Mouse (Mus musculus) bone marrow macrophage, adult 2 months (primary cell): Measurements from ENCODE around the gene Selp.

ENCODE experiments used
- CTCF ChIP-seq: IDR thresholded peaks from 2 replicates; pipeline ENCODE4 v1.5.1; 2012; ENCODE audit warnings: low read depth, mild to moderate bottlenecking, low read length, moderate library complexity
- POLR2A ChIP-seq: IDR thresholded peaks from 2 replicates; pipeline ENCODE4 v1.6.1; 2012; ENCODE audit warnings: mild to moderate bottlenecking, low read depth, low read length, borderline replicate concordance

- no peak for TF ChIP-seq CTCF
- no peak for TF ChIP-seq POLR2A
Measured at GRCm38 (mm10) chr1:164158571-164158970, 43.5 kb downstream of the Selp start.
